Comparison of ENCODE assay signal across 22 mouse cellular contexts in the genomic region with DNA sequence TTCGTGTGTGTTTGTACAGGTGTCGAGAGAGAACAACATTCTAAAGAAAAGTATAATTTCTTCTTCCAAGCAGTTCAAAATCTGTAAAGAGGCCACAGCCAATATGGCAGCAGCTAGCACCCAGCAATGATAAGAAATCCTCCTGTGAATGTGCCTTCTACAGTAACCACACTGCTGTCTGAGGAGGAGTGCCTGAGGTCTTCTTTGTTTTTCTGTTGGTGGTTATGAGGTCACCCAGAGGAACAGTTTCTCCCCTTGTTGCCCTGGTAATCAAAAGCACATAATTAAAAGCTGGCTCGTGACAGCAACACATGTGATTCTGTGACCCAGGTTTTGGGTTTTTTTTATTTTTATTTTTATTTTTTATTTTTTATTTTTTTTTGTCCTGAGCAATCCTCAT.
DNase-seq lines count a peak whose midpoint lies in the region; ATAC-seq lines count a peak whose summit lies in the region.
"Had no signal": no experiment of that assay in that cellular context is flagged by ENCODE, and none has a peak within 500 bp of the region (broad histone marks: within the 10 kb centered on the region; RNA-seq: fewer than 3 reads in every experiment).

No protein-coding gene starts in this region.

- peaks cover 8% of the 10 kb centered on the region for H3K4me1 ChIP-seq in midbrain, embryonic 16.5 days (ENCODE audit: control insufficient read depth, insufficient read depth, low read length)
- H3K4me1 ChIP-seq: embryonic facial prominence, embryonic 13.5 days; forebrain, embryonic 12.5 days had no signal

- WGBS in midbrain, embryonic 16.5 days: 94% methylated on average over 3 of the region's 3 CpGs

- peak; percentile 29 for DNase-seq in CD4-positive, CD25-positive, alpha-beta regulatory T cell, adult 2 months (ENCODE audit: low read depth, low spot score)
- peak; percentile 8 for DNase-seq in 416B (ENCODE audit: low read depth)
- DNase-seq in T-cell, adult 2 months (ENCODE audit: low spot score): peak; percentile 70
- DNase-seq in gastrocnemius, adult 18-20 months (ENCODE audit: low spot score): no peak
- no peak for DNase-seq in B cell, adult 2 months
- DNase-seq: adrenal gland, postnatal 10 days; cerebellum, adult 11 months; cerebellum, adult 8-10 months; cerebellum, postnatal 25 days; gastrocnemius, adult 2 months; gastrocnemius, postnatal 36 days; heart, adult 11 months; heart, postnatal 36 days had no signal

- no peak overlapping the region for H3K9ac ChIP-seq in midbrain, embryonic 16.5 days (ENCODE audit: low read depth, low read length)
- H3K9ac ChIP-seq: embryonic facial prominence, embryonic 13.5 days; forebrain, embryonic 12.5 days; heart, embryonic 13.5 days; hindbrain, embryonic 15.5 days had no signal

- ATAC-seq in CD4-positive, CD25-positive, alpha-beta regulatory T cell, adult 4 months: no peak
- ATAC-seq in megakaryocyte progenitor cell, adult 5-6 weeks (replicated peaks; ENCODE audit: poor library complexity): 0 out of 2 replicates have a peak, but pooled peaks have one; percentile 37
- no peak for ATAC-seq in midbrain, embryonic 16.5 days
- ATAC-seq: forebrain, embryonic 16.5 days had no signal

- H3K9me3 ChIP-seq in midbrain, embryonic 16.5 days (replicated peaks; ENCODE audit: control insufficient read depth, low read length, poor library complexity, severe bottlenecking): no peaks in the 10 kb centered on the region
- H3K9me3 ChIP-seq: embryonic facial prominence, embryonic 13.5 days; forebrain, embryonic 12.5 days; heart, embryonic 13.5 days; hindbrain, embryonic 15.5 days had no signal

- no peak overlapping the region for H3K4me3 ChIP-seq in midbrain, embryonic 16.5 days (ENCODE audit: low read depth, low read length)
- H3K4me3 ChIP-seq: embryonic facial prominence, embryonic 13.5 days; forebrain, embryonic 12.5 days; gastrocnemius, adult 2 months; heart, embryonic 13.5 days; hindbrain, embryonic 15.5 days had no signal

- H3K4me2 ChIP-seq in midbrain, embryonic 16.5 days (ENCODE audit: low read length): no peak overlapping the region
- H3K4me2 ChIP-seq: embryonic facial prominence, embryonic 13.5 days; forebrain, embryonic 12.5 days; heart, embryonic 13.5 days; hindbrain, embryonic 15.5 days had no signal

- H3K27me3 ChIP-seq in midbrain, embryonic 16.5 days (ENCODE audit: control insufficient read depth, insufficient read depth, low read depth, low read length): no peaks in the 10 kb centered on the region
- H3K27me3 ChIP-seq: CH12.LX; embryonic facial prominence, embryonic 13.5 days; forebrain, embryonic 12.5 days; heart, embryonic 13.5 days; hindbrain, embryonic 15.5 days had no signal

- H3K27ac ChIP-seq in midbrain, embryonic 16.5 days (ENCODE audit: low read length): no peak overlapping the region
- H3K27ac ChIP-seq: embryonic facial prominence, embryonic 13.5 days; forebrain, embryonic 12.5 days; gastrocnemius, adult 2 months; heart, embryonic 13.5 days; hindbrain, embryonic 15.5 days had no signal

- H3K36me3 ChIP-seq in midbrain, embryonic 16.5 days (ENCODE audit: control insufficient read depth, insufficient read depth, low read length): no peaks in the 10 kb centered on the region
- H3K36me3 ChIP-seq: embryonic facial prominence, embryonic 13.5 days; forebrain, embryonic 12.5 days; heart, embryonic 13.5 days; hindbrain, embryonic 15.5 days had no signal

Comparison
In these comparisons a context has a peak if more than half of its experiments do, and no peak if none do; other contexts are left out.
1. DNase-seq: peak in CD4-positive, CD25-positive, alpha-beta regulatory T cell, adult 2 months (single experiment), 416B (single experiment) and T-cell, adult 2 months (single experiment); none in gastrocnemius, adult 18-20 months (single experiment) and B cell, adult 2 months (0 of 2).